In the genomic region with DNA sequence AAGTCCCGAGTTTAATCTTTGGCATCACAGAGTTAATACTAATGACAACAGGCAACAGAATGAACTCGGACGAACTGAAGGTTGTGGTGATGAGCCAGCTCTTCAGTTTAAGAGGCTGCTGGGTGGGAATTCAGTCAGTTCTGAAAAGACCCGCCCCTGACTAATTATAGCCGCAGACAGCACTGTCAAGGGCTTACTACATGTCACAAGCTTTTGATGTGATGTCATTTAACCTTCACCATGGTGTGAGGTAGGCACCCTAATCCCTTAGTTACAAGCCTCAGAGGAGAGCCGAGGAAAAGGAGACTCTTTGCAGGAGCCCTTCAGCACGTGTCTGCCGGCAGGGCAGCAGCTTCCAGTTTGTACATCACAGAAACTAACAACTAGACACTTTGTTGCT, we compare ENCODE assay signal across 21 mouse cellular contexts. TPM values are rescaled to one million over a fixed set of nuclear protein-coding genes. Genes with fewer than 3 reads are reported as not detected.
DNase-seq lines count a peak whose midpoint lies in the region; ATAC-seq lines count a peak whose summit lies in the region.
"Had no signal": no experiment of that assay in that cellular context is flagged by ENCODE, and none has a peak within 500 bp of the region (broad histone marks: within the 10 kb centered on the region; RNA-seq: fewer than 3 reads in every experiment).

No protein-coding gene starts in this region.

- WGBS in midbrain, embryonic 10.5 days, result 74% methylated on average over 8 of the region's 8 CpGs
- WGBS in midbrain, embryonic 14.5 days, result 51% methylated on average over 8 of the region's 8 CpGs
- 38% methylated on average over 8 of the region's 8 CpGs for WGBS in heart, embryonic 15.5 days
- 47% methylated on average over 8 of the region's 8 CpGs for WGBS in forebrain, embryonic 14.5 days

- H3K9me3 ChIP-seq in midbrain, embryonic 10.5 days (replicated peaks), result no peaks in the 10 kb centered on the region
- no peaks in the 10 kb centered on the region for H3K9me3 ChIP-seq in midbrain, embryonic 14.5 days (ENCODE audit: control insufficient read depth, low read length)
- no peaks in the 10 kb centered on the region for H3K9me3 ChIP-seq in heart, embryonic 15.5 days (replicated peaks)
- H3K9me3 ChIP-seq in forebrain, embryonic 14.5 days (replicated peaks; ENCODE audit: control insufficient read depth, low read length), result no peaks in the 10 kb centered on the region
- H3K9me3 ChIP-seq: embryonic facial prominence, embryonic 13.5 days; forebrain, embryonic 12.5 days; hindbrain, embryonic 15.5 days had no signal

- no peak overlapping the region for H3K4me3 ChIP-seq in midbrain, embryonic 10.5 days
- H3K4me3 ChIP-seq in midbrain, embryonic 14.5 days (replicated peaks; ENCODE audit: low read depth, low read length), result no peak overlapping the region
- no peak overlapping the region for H3K4me3 ChIP-seq in heart, embryonic 15.5 days
- H3K4me3 ChIP-seq in forebrain, embryonic 14.5 days (ENCODE audit: low read depth, low read length), result no peak overlapping the region
- H3K4me3 ChIP-seq: embryonic facial prominence, embryonic 13.5 days; forebrain, embryonic 12.5 days; hindbrain, embryonic 15.5 days had no signal

- H3K27ac ChIP-seq in midbrain, embryonic 10.5 days (replicated peaks), result 0 out of 2 replicates have a peak overlapping the region, but pooled peaks have one; percentile 38
- no peak overlapping the region for H3K27ac ChIP-seq in midbrain, embryonic 14.5 days (replicated peaks; ENCODE audit: low read depth, low read length)
- H3K27ac ChIP-seq in heart, embryonic 15.5 days, result no peak overlapping the region
- no peak overlapping the region for H3K27ac ChIP-seq in forebrain, embryonic 14.5 days (ENCODE audit: low read depth, low read length)
- H3K27ac ChIP-seq: embryonic facial prominence, embryonic 13.5 days; forebrain, embryonic 12.5 days; hindbrain, embryonic 15.5 days had no signal

- H3K36me3 ChIP-seq in midbrain, embryonic 10.5 days, result no peaks in the 10 kb centered on the region
- peaks cover 30% of the 10 kb centered on the region for H3K36me3 ChIP-seq in midbrain, embryonic 14.5 days (ENCODE audit: control insufficient read depth, insufficient read depth, low read length)
- no peaks in the 10 kb centered on the region for H3K36me3 ChIP-seq in heart, embryonic 15.5 days
- H3K36me3 ChIP-seq in forebrain, embryonic 14.5 days (ENCODE audit: control insufficient read depth, insufficient read depth, low read length), result peaks cover 13% of the 10 kb centered on the region
- H3K36me3 ChIP-seq: embryonic facial prominence, embryonic 13.5 days had no signal

- ATAC-seq in midbrain, embryonic 14.5 days (ENCODE audit: low FRiP score, low TSS enrichment), result no peak
- ATAC-seq in heart, embryonic 15.5 days (replicated peaks; ENCODE audit: insufficient number of reproducible peaks, insufficient read depth, low FRiP score, low read depth), result peak; percentile 71
- ATAC-seq in forebrain, embryonic 14.5 days, result no peak
- ATAC-seq: forebrain, postnatal 0 days; intestine, embryonic 16.5 days had no signal

- DNase-seq in heart, adult 8-10 months (ENCODE audit: low spot score), result peak; percentile 13
- no peak for DNase-seq in heart, adult 9 months (ENCODE audit: low spot score in 2 of 2)
- no peak for DNase-seq in midbrain, embryonic 10.5 days (ENCODE audit: low spot score)
- DNase-seq in midbrain, embryonic 14.5 days, result no peak
- peak; percentile 25 for DNase-seq in heart, postnatal 4 days
- DNase-seq in forebrain, embryonic 14.5 days (ENCODE audit: low spot score), result no peak
- DNase-seq in urinary bladder, postnatal 25 days (ENCODE audit: low spot score), result no peak
- DNase-seq: adrenal gland, postnatal 10 days; cerebellum, adult 11-12 months; cerebellum, adult 9-11 months; cerebellum, postnatal 36 days; forebrain, postnatal 0 days; gastrocnemius, postnatal 14 days; kidney, adult 2 months had no signal

- H3K4me1 ChIP-seq in midbrain, embryonic 10.5 days, result peaks cover 21% of the 10 kb centered on the region
- H3K4me1 ChIP-seq in midbrain, embryonic 14.5 days (ENCODE audit: control insufficient read depth, insufficient read depth, low read length), result no peaks in the 10 kb centered on the region
- H3K4me1 ChIP-seq in heart, embryonic 15.5 days (replicated peaks), result peaks cover 15% of the 10 kb centered on the region
- no peaks in the 10 kb centered on the region for H3K4me1 ChIP-seq in forebrain, embryonic 14.5 days (ENCODE audit: control insufficient read depth, insufficient read depth, low read length)
- H3K4me1 ChIP-seq: embryonic facial prominence, embryonic 13.5 days had no signal

- H3K4me2 ChIP-seq in midbrain, embryonic 14.5 days (ENCODE audit: low read length), result no peak overlapping the region
- no peak overlapping the region for H3K4me2 ChIP-seq in heart, embryonic 15.5 days
- no peak overlapping the region for H3K4me2 ChIP-seq in forebrain, embryonic 14.5 days (ENCODE audit: low read length)
- H3K4me2 ChIP-seq: embryonic facial prominence, embryonic 13.5 days; forebrain, embryonic 12.5 days; hindbrain, embryonic 15.5 days had no signal

- no peaks in the 10 kb centered on the region for H3K27me3 ChIP-seq in midbrain, embryonic 10.5 days (ENCODE audit: low read depth, poor library complexity, severe bottlenecking)
- no peaks in the 10 kb centered on the region for H3K27me3 ChIP-seq in midbrain, embryonic 14.5 days (ENCODE audit: control insufficient read depth, insufficient read depth, low read length)
- 0 out of 2 replicates have a peak, but pooled peaks cover 3% of the 10 kb centered on the region for H3K27me3 ChIP-seq in heart, embryonic 15.5 days
- no peaks in the 10 kb centered on the region for H3K27me3 ChIP-seq in forebrain, embryonic 14.5 days (replicated peaks; ENCODE audit: control insufficient read depth, insufficient read depth, low read length)
- H3K27me3 ChIP-seq: embryonic facial prominence, embryonic 13.5 days; forebrain, embryonic 12.5 days; hindbrain, embryonic 15.5 days had no signal

- H3K9ac ChIP-seq in midbrain, embryonic 14.5 days (replicated peaks; ENCODE audit: low read length), result no peak overlapping the region
- H3K9ac ChIP-seq in heart, embryonic 15.5 days, result no peak overlapping the region
- no peak overlapping the region for H3K9ac ChIP-seq in forebrain, embryonic 14.5 days (ENCODE audit: low read length)
- H3K9ac ChIP-seq: embryonic facial prominence, embryonic 13.5 days; forebrain, embryonic 12.5 days; forebrain, postnatal 0 days; hindbrain, embryonic 15.5 days had no signal

RNA-seq across cellular contexts. Expression of gene Prima1, which starts 53.7 kb away (rescaled TPM):
- total RNA-seq in heart, adult 8-10 months (2022), result under 1 TPM in 2 of 4 experiments, not detected in 2; 0.41 to 0.84 TPM
- 1.5 and 1.8 TPM in 2 replicates for polyA plus RNA-seq in midbrain, embryonic 10.5 days (2016; fragmentation: Nextera tagmentation; extraction: Ambion mirVana)
- 1.1 and 1.2 TPM in 2 replicates for polyA plus RNA-seq in midbrain, embryonic 14.5 days (2014; fragmentation: Nextera tagmentation; extraction: Ambion mirVana)
- polyA plus RNA-seq in heart, embryonic 15.5 days (2015; fragmentation: Nextera tagmentation; extraction: Ambion mirVana), result 0.25 and 0.37 TPM in 2 replicates
- total RNA-seq in heart, postnatal 4 days (2021), result under 1 TPM; 0.62 to 0.65 TPM
- 0.33 TPM in 1 of 2 replicates, not detected in the other for polyA plus RNA-seq in forebrain, embryonic 14.5 days (2014; fragmentation: Nextera tagmentation; extraction: Ambion mirVana)
- total RNA-seq: MEL had no signal
- polyA plus RNA-seq: C2C12 had no signal

Comparison
In these comparisons a context has a peak if more than half of its experiments do, and no peak if none do; other contexts are left out.
1. DNase-seq: peak in heart, adult 8-10 months (single experiment) and heart, postnatal 4 days (single experiment); none in heart, adult 9 months (0 of 2), midbrain, embryonic 10.5 days (single experiment), midbrain, embryonic 14.5 days (single experiment), forebrain, embryonic 14.5 days (single experiment) and urinary bladder, postnatal 25 days (single experiment).